Mouse (Mus musculus) kidney, embryonic 14.5 days (tissue): Measurements from ENCODE around the gene Anpep. TPM values are rescaled to one million over a fixed set of nuclear protein-coding genes. Genes with fewer than 3 reads are reported as not detected.

Source experiments
- ATAC-seq: fragments of 200-750 bp; cut with Nextera tagmentation; 2 replicates; pipeline ENCODE4 v1.8.0; 2017; ENCODE audit warnings: moderate number of reproducible peaks, mild to moderate bottlenecking, moderate TSS enrichment, moderate library complexity; ENCODE audit not compliant: low FRiP score, low TSS enrichment
- H3K27ac ChIP-seq: fragments of 300-500 bp; sonication (generic); 2 replicates; pipeline ENCODE4 v1.5.1; 2014; ENCODE audit warnings: low read depth, mild to moderate bottlenecking, low read length, moderate library complexity, mixed read lengths
- H3K27me3 ChIP-seq: fragments of 300-500 bp; sonication (generic); 2 replicates; pipeline ENCODE4 v1.6.1; 2014; ENCODE audit warnings: mild to moderate bottlenecking, low read length; ENCODE audit not compliant: control insufficient read depth, insufficient read depth
- H3K36me3 ChIP-seq: fragments of 300-500 bp; sonication (generic); 2 replicates; pipeline ENCODE4 v1.6.1; 2014; ENCODE audit warnings: low read length, mixed read lengths; ENCODE audit not compliant: control insufficient read depth, insufficient read depth
- H3K4me1 ChIP-seq: fragments of 300-500 bp; sonication (generic); 2 replicates; pipeline ENCODE4 v1.6.1; 2014; ENCODE audit warnings: low read length, mixed read lengths; ENCODE audit not compliant: control insufficient read depth, insufficient read depth
- H3K4me2 ChIP-seq: fragments of 300-500 bp; sonication (generic); replicated peaks from 2 replicates; pipeline ENCODE4 v1.6.1; 2014; ENCODE audit warnings: low read depth, mild to moderate bottlenecking, low read length
- H3K4me3 ChIP-seq: fragments of 300-500 bp; sonication (generic); 2 replicates; pipeline ENCODE4 v1.5.1; 2014; ENCODE audit warnings: mild to moderate bottlenecking, low read length
- H3K9ac ChIP-seq: fragments of 300-500 bp; sonication (generic); 2 replicates; pipeline ENCODE4 v1.6.1; 2014; ENCODE audit warnings: low read depth, mild to moderate bottlenecking, low read length, moderate library complexity
- H3K9me3 ChIP-seq: fragments of 300-500 bp; sonication (generic); 2 replicates; pipeline ENCODE4 v1.6.1; 2016; ENCODE audit warnings: low read length; ENCODE audit not compliant: control insufficient read depth
- WGBS: fragments of 180-500 bp; shearing (Covaris S2); extraction: QIAGEN DNeasy Blood & Tissue Kit; methylation state at CpG from one replicate; pipeline ENCODE4 v1.1.7; 2014; 5-methylcytosine and 5-hydroxymethylcytosine counted together
- polyA plus RNA-seq: library from polyadenylated mRNA; unstranded; fragments of >200 nt; fragmentation: Nextera tagmentation; extraction: Ambion mirVana; gene quantifications from 2 replicates; pipeline ENCODE4 v1.2.1, GENCODE M21; 2014

Anpep gene
- polyA plus RNA-seq, 1 experiment from 2014 or later, result 39.0 TPM

DNA sequence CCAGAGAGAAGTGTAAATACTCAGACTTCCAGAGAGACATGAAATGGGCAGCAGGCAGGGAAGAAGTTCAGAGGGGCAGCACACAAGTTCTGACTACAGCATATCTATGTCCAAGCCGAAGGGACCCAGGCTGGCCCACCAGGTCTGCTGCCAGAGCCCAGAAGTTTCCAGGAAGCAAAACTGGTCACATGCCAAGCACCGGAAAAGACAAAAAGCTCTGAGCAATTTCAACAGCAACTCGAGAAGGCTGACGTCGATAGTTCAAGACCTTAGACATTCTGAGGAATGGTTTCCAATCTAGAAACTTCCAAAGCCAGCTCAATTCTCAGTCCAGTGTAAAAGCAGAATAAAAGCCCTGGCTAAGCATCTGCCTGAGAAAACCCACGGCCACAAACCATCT is 29.3 kb downstream of the Anpep start:
- no peaks in the 10 kb centered on the region for H3K36me3 ChIP-seq
- no peak overlapping the region for H3K4me2 ChIP-seq
- H3K4me3 ChIP-seq, result no peak overlapping the region
- WGBS, result 60% methylated on average over 6 of the region's 6 CpGs
- peak overlapping the region; percentile 43; the same call in 1 of the 2 replicates for H3K27ac ChIP-seq
- no peak overlapping the region for H3K9ac ChIP-seq
- H3K27me3 ChIP-seq, result no peaks in the 10 kb centered on the region
- no peaks in the 10 kb centered on the region for H3K9me3 ChIP-seq
- ATAC-seq, result peak; percentile 24; the same call in 1 of the 2 replicates
- H3K4me1 ChIP-seq, result no peaks in the 10 kb centered on the region

DNA sequence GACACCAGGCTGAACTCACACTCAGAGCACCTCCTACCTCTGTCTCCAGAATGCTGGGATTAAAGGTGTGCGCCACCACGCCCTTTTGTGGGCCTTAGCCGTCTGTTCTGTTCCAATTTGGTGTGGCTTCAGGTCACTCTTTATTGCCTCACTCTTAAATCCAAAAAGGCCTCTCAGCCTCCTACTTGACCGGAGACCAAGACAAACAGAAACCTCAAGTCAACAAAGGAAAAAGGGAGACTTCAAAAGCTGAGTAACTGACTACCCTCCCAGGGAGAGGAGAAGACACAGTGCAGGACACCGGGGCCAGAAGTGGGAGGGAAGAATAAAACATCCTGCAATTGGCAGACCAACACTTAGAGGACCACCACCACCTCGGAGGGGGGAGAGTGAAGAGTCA is 29.7 kb downstream of the Anpep start:
- peak overlapping the region; percentile 43; the same call in 1 of the 2 replicates for H3K27ac ChIP-seq
- 39% methylated on average over 6 of the region's 6 CpGs for WGBS

DNA sequence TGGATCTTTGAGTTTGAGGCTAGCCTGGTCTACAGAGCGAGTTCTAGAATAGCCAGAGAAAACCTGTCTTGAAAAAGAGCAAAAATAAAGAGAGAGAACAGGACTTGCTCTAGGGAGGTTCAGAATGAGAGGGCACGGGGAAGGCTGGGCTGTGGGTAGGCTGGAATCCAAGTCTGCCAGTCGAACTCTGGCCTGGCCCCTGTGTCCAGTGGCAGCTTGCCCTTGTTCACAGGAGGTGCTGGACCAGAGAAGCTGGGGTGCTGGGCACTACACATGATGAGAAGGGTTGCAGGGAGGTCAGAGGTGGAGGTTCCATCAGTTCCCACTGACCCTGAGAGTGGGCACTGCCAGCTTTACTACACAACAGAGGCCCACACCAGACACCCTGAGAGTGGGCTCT is 32.5 kb downstream of the Anpep start:
- Histone ChIP-seq H3K36me3 (0 out of 2 replicates have a peak, but pooled peaks cover 5% of the 10 kb centered on the region), H3K4me3 (no peak overlapping the region), H3K4me2 (no peak overlapping the region), H3K27me3 (no peaks in the 10 kb centered on the region), H3K9me3 (no peaks in the 10 kb centered on the region; the same call in 1 of the 2 replicates), H3K27ac (no peak overlapping the region), H3K9ac (no peak overlapping the region), H3K4me1 (no peaks in the 10 kb centered on the region)
- ATAC-seq, result no peak
- 89% methylated on average over 3 of the region's 3 CpGs for WGBS

More for the DNA sequence above, 29.7 kb downstream of the Anpep start:
- ATAC-seq, result peak; percentile 52; the same call in 1 of the 2 replicates
- H3K4me3 ChIP-seq, result no peak overlapping the region
- H3K4me1 ChIP-seq, result no peaks in the 10 kb centered on the region
- 0 out of 2 replicates have a peak, but pooled peaks cover 4% of the 10 kb centered on the region for H3K36me3 ChIP-seq
- no peaks in the 10 kb centered on the region for H3K9me3 ChIP-seq
- H3K4me2 ChIP-seq, result no peak overlapping the region
- no peak overlapping the region for H3K9ac ChIP-seq
- H3K27me3 ChIP-seq, result no peaks in the 10 kb centered on the region

DNA sequence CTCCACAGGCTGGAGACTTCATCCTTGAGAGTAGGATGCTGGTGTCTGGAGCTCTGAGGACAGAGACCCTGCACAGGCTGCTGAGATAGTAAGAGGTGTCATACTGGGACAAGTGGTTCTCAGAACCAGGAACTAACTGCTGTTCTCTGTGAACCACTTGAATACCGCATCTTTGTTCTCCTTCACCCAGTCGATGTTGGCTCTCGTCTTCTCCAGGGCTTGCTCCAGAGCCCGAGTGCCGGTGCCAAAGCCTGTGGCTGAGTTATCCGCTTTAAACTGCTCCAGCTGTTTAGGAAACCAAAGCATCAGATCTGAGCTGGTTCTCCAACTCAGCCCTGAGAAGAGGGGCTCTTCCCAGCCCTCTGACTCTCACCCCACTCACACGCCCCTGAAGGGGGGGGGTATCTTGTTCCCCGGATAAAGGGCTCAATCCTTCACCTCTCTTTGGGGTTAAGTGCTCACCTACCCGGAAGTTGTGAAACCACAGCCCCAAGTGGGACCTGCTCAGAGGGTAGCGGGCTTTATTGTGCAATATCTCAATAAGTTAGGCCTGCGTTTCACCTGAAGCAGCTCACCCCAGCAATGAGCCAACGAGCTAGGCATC is 38.7 kb downstream of the Anpep start:
- no peaks in the 10 kb centered on the region; the same call in 1 of the 2 replicates for H3K9me3 ChIP-seq
- H3K36me3 ChIP-seq, result 0 out of 2 replicates have a peak, but pooled peaks cover 5% of the 10 kb centered on the region
- no peak for ATAC-seq
- H3K27me3 ChIP-seq, result no peaks in the 10 kb centered on the region
- no peak overlapping the region for H3K4me3 ChIP-seq
- 86% methylated on average over 12 of the region's 12 CpGs for WGBS
- no peak overlapping the region for H3K4me2 ChIP-seq
- H3K27ac ChIP-seq, result no peak overlapping the region
- peaks cover 5% of the 10 kb centered on the region; the same call in 1 of the 2 replicates for H3K4me1 ChIP-seq
- H3K9ac ChIP-seq, result no peak overlapping the region

DNA sequence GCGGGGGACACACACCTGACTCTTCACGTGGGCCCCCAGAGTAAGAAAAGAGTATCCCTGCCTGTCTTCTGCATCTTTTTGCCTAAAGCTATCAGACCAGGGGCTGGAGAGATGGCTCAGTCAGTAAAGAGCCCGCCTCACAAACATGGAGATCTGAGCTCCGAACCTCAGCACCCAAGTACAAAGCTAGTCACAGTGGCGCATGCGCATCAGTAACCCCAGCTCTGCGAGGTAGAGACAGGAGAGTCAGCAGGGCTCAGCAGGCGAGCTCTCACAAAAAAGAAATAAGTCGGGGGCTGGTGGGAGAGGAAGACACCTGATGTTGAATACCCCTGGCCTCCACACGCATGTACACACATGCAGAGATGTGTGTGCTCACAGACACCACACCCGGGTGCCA is 40.9 kb downstream of the Anpep start:
- Histone ChIP-seq H3K36me3 (no peaks in the 10 kb centered on the region), H3K4me1 (peaks cover 5% of the 10 kb centered on the region; the same call in 1 of the 2 replicates), H3K9ac (no peak overlapping the region), H3K4me3 (no peak overlapping the region), H3K4me2 (no peak overlapping the region), H3K27me3 (no peaks in the 10 kb centered on the region), H3K9me3 (no peaks in the 10 kb centered on the region; the same call in 1 of the 2 replicates), H3K27ac (no peak overlapping the region)
- ATAC-seq, result no peak
- WGBS, result 65% methylated on average over 11 of the region's 11 CpGs

DNA sequence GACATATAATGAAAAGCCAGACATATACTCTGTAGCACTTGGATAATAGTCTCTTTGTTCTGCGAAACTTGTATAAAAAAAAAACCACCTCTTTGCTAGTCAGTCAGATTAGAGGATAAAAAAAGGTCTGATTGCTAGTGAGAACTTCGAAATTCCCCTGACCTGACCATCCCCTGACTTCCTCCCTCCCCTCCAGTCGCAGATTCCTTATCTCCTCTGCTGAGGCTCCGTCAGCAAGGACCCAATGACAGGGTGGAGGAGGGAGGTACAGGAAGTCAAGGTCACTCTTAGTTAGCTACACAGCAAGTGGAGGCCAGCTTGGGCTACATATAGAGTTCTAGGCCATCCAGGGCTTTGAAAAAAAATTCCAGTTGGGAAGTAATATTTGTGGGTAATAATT is 41.3 kb downstream of the Anpep start:
- ATAC-seq, result no peak
- Histone ChIP-seq H3K27ac (no peak overlapping the region), H3K9me3 (no peaks in the 10 kb centered on the region; the same call in 1 of the 2 replicates), H3K4me3 (no peak overlapping the region), H3K27me3 (no peaks in the 10 kb centered on the region), H3K9ac (no peak overlapping the region), H3K36me3 (no peaks in the 10 kb centered on the region), H3K4me2 (no peak overlapping the region), H3K4me1 (peaks cover 5% of the 10 kb centered on the region; the same call in 1 of the 2 replicates)
- WGBS, result 29% methylated on average over 4 of the region's 4 CpGs

DNA sequence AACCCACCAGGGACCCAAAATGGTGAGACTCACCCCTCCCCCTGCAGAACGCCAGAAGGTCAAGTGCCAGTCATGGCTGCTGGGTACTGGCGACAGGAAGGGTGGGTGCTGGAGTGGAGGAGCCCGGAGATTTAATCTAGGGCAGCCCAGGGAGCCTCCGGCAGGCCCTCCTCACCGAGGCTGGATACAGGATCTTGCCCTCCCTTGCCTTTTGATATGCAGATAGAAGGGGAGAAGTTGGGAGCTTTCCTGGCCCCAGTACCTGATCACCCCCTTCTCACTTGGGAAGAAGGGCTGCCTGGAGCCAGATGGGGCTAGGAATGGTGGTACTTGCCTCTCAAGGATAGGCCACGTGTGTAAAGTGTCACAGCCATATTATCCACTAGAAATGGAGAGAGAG is 42.5 kb downstream of the Anpep start:
- Histone ChIP-seq H3K27ac (no peak overlapping the region), H3K9ac (no peak overlapping the region), H3K27me3 (no peaks in the 10 kb centered on the region), H3K4me3 (no peak overlapping the region), H3K4me1 (peaks cover 5% of the 10 kb centered on the region; the same call in 1 of the 2 replicates), H3K4me2 (no peak overlapping the region), H3K9me3 (no peaks in the 10 kb centered on the region), H3K36me3 (no peaks in the 10 kb centered on the region)
- ATAC-seq, result no peak
- 5% methylated on average over 6 of the region's 6 CpGs for WGBS

DNA sequence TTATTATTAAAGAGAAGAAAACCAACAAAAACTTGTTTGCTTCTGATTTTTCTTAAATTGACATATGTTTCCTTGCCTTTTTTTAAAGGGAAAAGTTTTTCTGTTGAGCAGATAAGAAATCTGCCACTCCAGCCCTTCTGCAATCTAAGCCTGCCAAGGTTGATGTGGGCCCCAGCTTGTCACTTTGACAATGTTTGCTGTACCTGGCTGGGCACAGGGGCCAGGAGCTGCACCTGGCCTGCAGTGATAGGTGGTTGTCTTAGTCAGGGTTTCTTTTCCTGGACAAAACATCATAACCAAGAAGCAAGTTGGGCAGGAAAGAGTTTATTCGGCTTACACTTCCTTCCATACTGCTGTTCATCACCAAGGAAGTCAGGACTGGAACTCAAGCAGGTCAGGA is 47.5 kb downstream of the Anpep start:
- Histone ChIP-seq H3K9ac (no peak overlapping the region), H3K4me1 (no peaks in the 10 kb centered on the region), H3K9me3 (no peaks in the 10 kb centered on the region), H3K27me3 (peaks cover 22% of the 10 kb centered on the region), H3K27ac (no peak overlapping the region), H3K36me3 (no peaks in the 10 kb centered on the region), H3K4me2 (no peak overlapping the region), H3K4me3 (no peak overlapping the region)
- WGBS, result 84% methylated on average over 1 of the region's 1 CpGs
- ATAC-seq, result no peak

DNA sequence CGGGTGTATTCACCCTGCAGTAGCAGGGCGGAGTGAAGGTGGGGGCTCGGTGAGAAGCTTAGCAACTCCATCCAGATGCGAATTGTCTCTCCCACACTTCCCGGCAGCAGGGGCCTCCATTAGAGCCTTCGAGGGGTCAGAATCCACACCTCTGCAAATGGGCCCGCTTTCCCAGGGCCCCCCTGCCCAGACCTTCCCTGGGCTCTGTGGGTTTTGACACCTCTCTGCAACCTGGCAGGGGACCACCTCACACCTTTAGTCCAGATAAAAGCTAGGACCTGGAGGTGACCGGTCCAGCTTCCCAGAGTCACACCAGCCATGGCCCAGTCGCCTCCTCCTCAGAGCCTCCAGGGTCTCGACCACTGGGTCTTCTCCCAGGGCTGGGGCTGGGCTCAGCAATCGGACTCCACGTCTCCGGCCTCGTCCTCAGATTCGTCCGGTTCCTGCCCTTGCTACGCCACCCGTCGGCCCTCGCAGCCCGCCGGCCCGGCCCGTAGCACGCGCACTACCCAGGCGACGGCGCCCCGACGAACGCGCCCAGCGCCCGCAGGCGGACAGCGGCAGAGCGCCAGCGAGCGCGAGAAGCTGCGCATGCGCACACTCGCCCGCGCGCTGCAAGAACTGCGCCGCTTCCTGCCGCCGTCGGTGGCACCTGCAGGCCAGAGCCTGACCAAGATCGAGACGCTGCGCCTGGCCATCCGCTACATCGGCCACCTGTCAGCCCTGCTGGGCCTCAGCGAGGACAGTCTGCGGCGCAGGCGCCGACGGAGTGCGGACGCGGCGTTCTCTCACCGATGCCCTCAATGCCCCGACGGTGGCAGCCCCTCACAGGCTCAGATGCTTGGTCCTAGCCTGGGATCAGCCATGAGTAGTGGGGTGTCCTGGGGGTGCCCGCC is 50.0 kb downstream of the Anpep start, which contains the start of gene Mesp2:
TSS of gene Mesp2 (plus strand) at position 117 of the 896 bp plus-strand sequence.
- peak; percentile 66 for ATAC-seq
- Histone ChIP-seq H3K27me3 (peaks cover 22% of the 10 kb centered on the region), H3K4me2 (peak within 1 kb of the TSS; percentile 65), H3K27ac (no peak within 1 kb of the TSS), H3K36me3 (no peaks in the 10 kb centered on the region), H3K4me1 (no peaks in the 10 kb centered on the region), H3K9ac (peak within 1 kb of the TSS; percentile 57), H3K4me3 (peak within 1 kb of the TSS; percentile 35), H3K9me3 (no peaks in the 10 kb centered on the region)
- WGBS, result 11% methylated on average over 71 of the region's 71 CpGs
